Mouse (Mus musculus) heart, embryonic 11.5 days (tissue): Measurements from ENCODE around the gene Erc2. TPM values are rescaled to one million over a fixed set of nuclear protein-coding genes. Genes with fewer than 3 reads are reported as not detected.

ENCODE experiments used
- ATAC-seq: fragments of 200-750 bp; cut with Nextera tagmentation; replicated peaks from 2 replicates; pipeline ENCODE4 v1.8.0; 2017; ENCODE audit warnings: moderate library complexity; ENCODE audit not compliant: insufficient number of reproducible peaks, low FRiP score, low TSS enrichment
- H3K27ac ChIP-seq: fragments of 300-500 bp; sonication (generic); 2 replicates; pipeline ENCODE4 v1.5.1; 2014; ENCODE audit warnings: mild to moderate bottlenecking, low read depth, low read length
- H3K27me3 ChIP-seq: fragments of 300-500 bp; sonication (generic); 2 replicates; pipeline ENCODE4 v1.6.1; 2014; ENCODE audit warnings: mild to moderate bottlenecking, low read length, mixed read lengths; ENCODE audit not compliant: control insufficient read depth, insufficient read depth
- H3K36me3 ChIP-seq: fragments of 300-500 bp; sonication (generic); 2 replicates; pipeline ENCODE4 v1.6.1; 2014; ENCODE audit warnings: mild to moderate bottlenecking, low read length, moderate library complexity, mixed read lengths; ENCODE audit not compliant: control insufficient read depth, insufficient read depth
- H3K4me1 ChIP-seq: fragments of 300-500 bp; sonication (generic); 2 replicates; pipeline ENCODE4 v1.6.1; 2014; ENCODE audit warnings: low read length; ENCODE audit not compliant: control insufficient read depth, insufficient read depth
- H3K4me2 ChIP-seq: fragments of 300-500 bp; sonication (generic); 2 replicates; pipeline ENCODE4 v1.6.1; 2014; ENCODE audit warnings: mild to moderate bottlenecking, moderate library complexity
- H3K4me3 ChIP-seq: fragments of 300-500 bp; sonication (generic); 2 replicates; pipeline ENCODE4 v1.5.1; 2014; ENCODE audit warnings: low read depth, low read length
- H3K9ac ChIP-seq: fragments of 300-500 bp; sonication (generic); 2 replicates; pipeline ENCODE4 v1.6.1; 2014; ENCODE audit warnings: mild to moderate bottlenecking, low read depth, low read length, moderate library complexity
- H3K9me3 ChIP-seq: fragments of 300-500 bp; sonication (generic); replicated peaks from 2 replicates; pipeline ENCODE4 v1.6.1; 2016; ENCODE audit warnings: low read length; ENCODE audit not compliant: control insufficient read depth
- WGBS: fragments of 180-500 bp; shearing (Covaris S2); extraction: QIAGEN DNeasy Blood & Tissue Kit; methylation state at CpG from one replicate; pipeline ENCODE4 v1.1.7; 2014; ENCODE audit not compliant: insufficient replicate concordance; 5-methylcytosine and 5-hydroxymethylcytosine counted together
- polyA plus RNA-seq: library from polyadenylated mRNA; unstranded; fragments of >200 nt; fragmentation: Nextera tagmentation; extraction: Ambion mirVana; gene quantifications from 2 replicates; pipeline ENCODE4 v1.2.1, GENCODE M21; 2014

The Erc2 gene
- polyA plus RNA-seq, 1 experiment from 2014 or later = 6.2 TPM

GRCm38 (mm10) chr14:27727541-27727940 is 105.3 kb downstream of the Erc2 start:
- Histone ChIP-seq H3K9ac (no peak overlapping the region), H3K36me3 (no peaks in the 10 kb centered on the region), H3K9me3 (no peaks in the 10 kb centered on the region), H3K27me3 (no peaks in the 10 kb centered on the region), H3K4me3 (no peak overlapping the region), H3K27ac (no peak overlapping the region), H3K4me2 (no peak overlapping the region), H3K4me1 (no peaks in the 10 kb centered on the region)
- WGBS = 72% methylated on average over 8 of the region's 8 CpGs
- no peak for ATAC-seq

- no peak overlapping the region for H3K4me2 ChIP-seq
- H3K9me3 ChIP-seq = no peaks in the 10 kb centered on the region
- H3K27ac ChIP-seq = no peak overlapping the region
- H3K4me3 ChIP-seq = no peak overlapping the region
- no peak overlapping the region for H3K9ac ChIP-seq
- no peaks in the 10 kb centered on the region for H3K4me1 ChIP-seq
- H3K27me3 ChIP-seq = no peaks in the 10 kb centered on the region
- WGBS = 42% methylated on average over 4 of the region's 4 CpGs
- no peaks in the 10 kb centered on the region for H3K36me3 ChIP-seq
- ATAC-seq = no peak
These were observed 108.9 kb downstream of the Erc2 start for GRCm38 (mm10) chr14:27731086-27731485.

GRCm38 (mm10) chr14:27739436-27739835 is 117.2 kb downstream of the Erc2 start:
- Histone ChIP-seq H3K4me3 (no peak overlapping the region), H3K4me1 (no peaks in the 10 kb centered on the region), H3K9me3 (no peaks in the 10 kb centered on the region), H3K27ac (no peak overlapping the region), H3K9ac (no peak overlapping the region), H3K4me2 (no peak overlapping the region), H3K36me3 (no peaks in the 10 kb centered on the region), H3K27me3 (no peaks in the 10 kb centered on the region)
- 70% methylated on average over 1 of the region's 1 CpGs for WGBS
- ATAC-seq = no peak

DNA sequence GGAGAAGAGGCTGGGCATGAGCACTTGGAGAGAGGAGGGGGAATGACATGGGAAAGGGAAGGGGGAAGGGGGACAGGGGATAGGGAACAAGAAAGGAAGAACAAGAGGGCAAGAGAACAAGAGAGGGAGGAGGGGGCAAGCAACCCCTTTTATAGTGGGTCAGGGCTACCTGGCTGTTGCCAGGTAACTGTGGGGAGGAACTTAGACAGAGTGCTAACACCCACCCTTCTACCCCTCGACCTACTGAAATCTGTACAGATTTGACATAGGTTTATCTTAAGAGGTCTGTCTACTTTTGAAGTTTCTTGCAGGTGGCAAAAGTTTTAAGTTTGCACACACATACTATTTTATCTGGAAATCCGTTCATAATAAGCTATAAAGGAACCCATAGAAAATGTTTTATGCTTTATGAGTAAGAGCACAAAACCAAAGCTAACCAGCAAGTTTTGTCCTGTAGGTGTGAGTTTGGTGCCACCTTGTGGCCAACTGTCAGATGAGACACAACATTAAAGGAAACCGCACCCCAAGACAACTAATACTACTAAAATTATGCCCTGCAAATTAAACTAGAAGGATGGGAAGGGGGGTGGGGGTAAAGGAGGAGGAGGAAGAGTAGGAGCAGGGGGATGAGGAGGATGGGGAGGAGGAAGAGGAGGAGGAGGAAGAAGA is 119.2 kb downstream of the Erc2 start:
- Histone ChIP-seq H3K36me3 (no peaks in the 10 kb centered on the region), H3K4me3 (no peak overlapping the region), H3K9ac (no peak overlapping the region), H3K9me3 (no peaks in the 10 kb centered on the region), H3K27me3 (no peaks in the 10 kb centered on the region), H3K4me1 (no peaks in the 10 kb centered on the region), H3K27ac (no peak overlapping the region), H3K4me2 (no peak overlapping the region)
- WGBS = 29% methylated on average over 3 of the region's 3 CpGs
- no peak for ATAC-seq

DNA sequence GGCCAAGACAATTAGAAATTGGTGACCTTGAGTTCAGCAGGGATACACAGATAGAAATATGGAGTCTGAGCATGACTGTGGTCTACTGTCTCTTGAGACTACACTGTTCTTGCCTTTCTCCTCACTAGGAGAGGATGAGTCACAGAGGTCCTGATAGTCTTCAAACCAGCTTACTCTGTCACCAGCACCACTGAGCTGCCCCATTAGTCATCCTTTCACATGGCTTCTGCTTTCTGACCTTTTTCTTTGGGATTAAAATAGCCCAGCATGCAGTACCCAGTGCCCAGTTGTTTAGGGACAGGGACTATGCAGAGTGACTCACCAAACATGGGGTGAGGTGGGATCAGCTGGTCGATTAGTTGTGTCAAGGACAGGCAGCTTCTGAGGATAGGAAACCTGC is 132.1 kb downstream of the Erc2 start:
- no peak overlapping the region for H3K9ac ChIP-seq
- 48% methylated on average over 1 of the region's 1 CpGs for WGBS
- no peak overlapping the region for H3K27ac ChIP-seq
- no peak overlapping the region for H3K4me2 ChIP-seq
- no peaks in the 10 kb centered on the region for H3K36me3 ChIP-seq
- H3K27me3 ChIP-seq = no peaks in the 10 kb centered on the region
- H3K9me3 ChIP-seq = no peaks in the 10 kb centered on the region
- no peaks in the 10 kb centered on the region for H3K4me1 ChIP-seq
- no peak for ATAC-seq
- H3K4me3 ChIP-seq = no peak overlapping the region

DNA sequence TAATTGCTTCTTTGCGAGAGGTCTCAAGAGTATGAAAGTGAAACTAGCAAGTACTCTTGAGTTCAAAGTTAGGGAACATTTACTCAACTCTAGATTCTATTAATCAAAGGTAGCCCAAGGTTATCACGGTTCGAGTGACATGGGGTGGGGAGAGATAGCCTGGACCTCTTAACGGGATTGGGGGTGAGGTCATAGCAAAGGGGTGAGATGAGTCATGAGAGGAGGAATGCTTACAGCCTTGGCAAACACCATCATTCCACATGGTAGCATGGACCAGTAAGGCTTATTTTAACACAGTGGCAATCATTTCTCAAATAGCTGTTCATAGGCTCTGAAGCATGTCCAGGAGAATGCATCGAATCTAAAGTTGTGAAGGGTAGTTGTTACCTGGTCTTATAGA is 134.7 kb downstream of the Erc2 start:
- H3K27ac ChIP-seq = no peak overlapping the region
- no peak overlapping the region for H3K9ac ChIP-seq
- no peaks in the 10 kb centered on the region for H3K27me3 ChIP-seq
- H3K4me1 ChIP-seq = no peaks in the 10 kb centered on the region
- 63% methylated on average over 5 of the region's 5 CpGs for WGBS
- H3K4me3 ChIP-seq = no peak overlapping the region
- ATAC-seq = no peak
- no peaks in the 10 kb centered on the region for H3K9me3 ChIP-seq
- H3K4me2 ChIP-seq = no peak overlapping the region
- H3K36me3 ChIP-seq = no peaks in the 10 kb centered on the region

GRCm38 (mm10) chr14:27758230-27758629 is 136.0 kb downstream of the Erc2 start:
- WGBS = 75% methylated on average over 1 of the region's 1 CpGs
- Histone ChIP-seq H3K9ac (no peak overlapping the region), H3K9me3 (no peaks in the 10 kb centered on the region), H3K27me3 (no peaks in the 10 kb centered on the region), H3K4me1 (no peaks in the 10 kb centered on the region), H3K27ac (no peak overlapping the region), H3K4me2 (no peak overlapping the region), H3K36me3 (no peaks in the 10 kb centered on the region), H3K4me3 (no peak overlapping the region)
- ATAC-seq = no peak

DNA sequence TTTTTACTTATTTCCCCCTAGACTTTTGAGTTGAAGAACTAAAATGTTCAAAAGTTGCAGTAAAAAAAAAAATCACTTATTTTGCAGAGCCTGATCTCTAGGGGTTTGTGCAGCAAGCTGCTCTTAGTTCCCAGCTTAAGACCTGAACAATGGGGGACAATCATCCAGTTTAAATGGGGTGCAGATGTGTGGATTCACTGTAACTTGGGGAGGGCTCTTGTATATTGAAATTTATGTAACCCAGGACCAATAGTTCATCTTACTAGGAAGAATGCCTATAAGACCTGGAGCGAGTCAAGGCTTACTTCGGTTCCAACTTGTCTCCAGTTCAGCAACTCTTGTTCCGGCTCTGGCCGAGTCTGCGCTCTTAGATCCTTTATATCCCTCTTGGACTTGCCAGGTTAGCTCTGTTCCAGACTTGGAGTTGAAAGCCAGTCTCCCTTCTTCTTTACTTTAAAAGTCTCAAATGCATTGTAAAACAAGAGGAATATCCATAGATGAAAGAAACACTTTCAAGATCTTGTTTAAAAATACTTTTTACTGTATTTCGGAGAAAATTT is 136.9 kb downstream of the Erc2 start:
- H3K4me3 ChIP-seq = no peak overlapping the region
- no peak overlapping the region for H3K9ac ChIP-seq
- H3K27ac ChIP-seq = no peak overlapping the region
- no peak for ATAC-seq
- WGBS = 81% methylated on average over 6 of the region's 6 CpGs
- no peaks in the 10 kb centered on the region for H3K9me3 ChIP-seq
- no peak overlapping the region for H3K4me2 ChIP-seq
- H3K4me1 ChIP-seq = no peaks in the 10 kb centered on the region
- H3K27me3 ChIP-seq = no peaks in the 10 kb centered on the region
- H3K36me3 ChIP-seq = no peaks in the 10 kb centered on the region

- Histone ChIP-seq H3K4me3 (no peak overlapping the region), H3K9ac (no peak overlapping the region), H3K36me3 (no peaks in the 10 kb centered on the region), H3K27me3 (no peaks in the 10 kb centered on the region), H3K9me3 (no peaks in the 10 kb centered on the region), H3K4me2 (no peak overlapping the region), H3K27ac (no peak overlapping the region), H3K4me1 (no peaks in the 10 kb centered on the region)
- 78% methylated on average over 9 of the region's 9 CpGs for WGBS
- no peak for ATAC-seq
These were observed 137.8 kb downstream of the Erc2 start for GRCm38 (mm10) chr14:27759982-27760381.
